Mouse (Mus musculus): ENCODE measurements around the gene Zg16. TPM values are rescaled to one million over a fixed set of nuclear protein-coding genes. Genes with fewer than 3 reads are reported as not detected.

Gene Zg16
- polyA plus RNA-seq, 1 experiment from 2014 or later: not detected

DNA sequence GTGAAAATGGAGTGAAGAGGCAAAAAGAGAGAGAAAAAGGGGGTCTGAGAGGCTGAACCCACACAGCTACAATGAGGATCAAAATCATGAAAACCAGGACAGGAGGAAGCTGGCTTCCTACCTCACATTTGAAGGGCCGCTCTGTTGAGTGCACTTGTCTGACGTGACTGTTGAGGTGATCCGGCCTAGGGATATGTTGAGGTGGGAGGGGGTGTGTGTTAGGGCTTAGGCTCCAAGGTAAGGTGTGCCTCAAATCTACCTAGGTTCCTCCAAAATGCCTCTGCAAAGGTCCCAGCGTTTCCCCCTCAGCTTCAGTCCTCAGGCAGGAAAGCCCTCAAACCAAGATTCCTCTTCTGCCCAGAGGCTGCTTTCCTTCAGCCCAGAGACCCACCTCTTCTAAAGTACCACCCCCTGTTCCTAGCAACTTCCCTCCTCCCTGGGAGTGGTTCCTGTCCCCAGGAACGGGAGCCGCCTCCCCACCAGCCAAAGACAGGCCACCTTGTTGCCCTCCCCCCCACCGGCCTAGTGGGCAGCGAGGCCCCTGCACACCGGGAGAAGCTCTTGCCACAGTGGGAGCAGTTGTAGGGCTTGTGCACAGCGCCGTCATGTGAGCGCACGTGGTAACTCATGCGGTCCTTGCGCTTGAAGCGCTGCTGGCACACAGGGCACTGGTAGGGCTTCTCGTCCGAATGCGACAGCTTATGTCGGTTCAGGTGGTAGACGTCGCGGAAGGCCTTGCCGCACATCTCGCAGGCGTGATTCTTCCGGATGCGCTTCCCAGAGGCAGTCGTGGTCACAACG, 62.2 kb downstream of the Zg16 start:
- ATAC-seq: peak; percentile 18; the same call in 1 of the 2 replicates
- Histone ChIP-seq H3K4me2 (ENCODE audit: low read length) (peak overlapping the region; percentile 95), H3K4me3 (ENCODE audit: low read length) (peak overlapping the region; percentile 91), H3K27ac (ENCODE audit: low read depth, low read length) (peak overlapping the region; percentile 100), H3K27me3 (replicated peaks; ENCODE audit: control insufficient read depth, insufficient read depth, low read length) (no peaks in the 10 kb centered on the region), H3K36me3 (ENCODE audit: control insufficient read depth, insufficient read depth, low read length) (peaks cover 14% of the 10 kb centered on the region; the same call in 1 of the 2 replicates), H3K9ac (ENCODE audit: low read depth, low read length) (peak overlapping the region; percentile 97), H3K9me3 (ENCODE audit: control insufficient read depth, low read length) (no peaks in the 10 kb centered on the region), H3K4me1 (ENCODE audit: control insufficient read depth, insufficient read depth, low read depth, low read length) (peaks cover 44% of the 10 kb centered on the region)
- under 1% methylated on average over 30 of the region's 30 CpGs for WGBS

DNA sequence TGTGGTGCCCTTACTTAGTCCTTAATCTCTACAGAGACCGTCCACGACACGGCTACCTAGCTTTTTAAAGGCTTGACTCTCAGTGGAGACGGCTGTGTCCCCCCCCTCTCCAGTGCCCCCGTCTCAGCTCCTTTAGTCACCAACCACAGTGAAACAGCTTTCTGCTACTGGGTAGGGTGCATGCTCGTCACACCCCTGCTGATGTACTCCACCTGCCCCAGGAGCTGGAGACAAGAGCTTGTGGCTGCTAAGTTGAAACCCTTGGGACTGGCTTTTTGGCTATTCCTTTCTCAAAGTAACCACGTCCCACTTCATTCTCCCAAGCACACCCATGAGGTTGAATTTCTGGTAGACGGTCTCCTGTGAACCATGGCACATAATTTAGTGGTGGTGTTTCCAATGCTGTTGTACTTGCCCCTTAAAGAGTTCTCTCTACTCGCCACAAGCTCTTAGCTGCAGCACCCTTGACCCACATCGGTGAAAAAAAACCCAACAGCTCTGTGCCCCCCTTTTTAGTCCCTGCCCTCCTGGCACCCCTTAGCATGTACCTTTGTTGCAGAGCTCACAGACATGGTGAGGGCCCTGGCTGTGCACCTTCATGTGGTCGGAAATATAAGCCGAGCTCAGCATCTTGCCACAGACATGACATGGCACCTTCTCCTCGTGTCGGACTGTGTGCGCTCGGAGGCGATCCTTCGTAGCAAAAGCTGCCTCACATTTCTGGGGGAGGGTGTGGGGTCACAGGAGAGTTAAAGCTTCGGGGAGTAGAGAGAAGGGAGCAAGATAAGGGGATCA, 63.0 kb downstream of the Zg16 start:
- H3K9ac ChIP-seq (ENCODE audit: low read depth, low read length): peak overlapping the region; percentile 97
- peak overlapping the region; percentile 95 for H3K4me2 ChIP-seq (ENCODE audit: low read length)
- peaks cover 14% of the 10 kb centered on the region; the same call in 1 of the 2 replicates for H3K36me3 ChIP-seq (ENCODE audit: control insufficient read depth, insufficient read depth, low read length)
- peak overlapping the region; percentile 100 for H3K27ac ChIP-seq (ENCODE audit: low read depth, low read length)
- peaks cover 53% of the 10 kb centered on the region for H3K4me1 ChIP-seq (ENCODE audit: control insufficient read depth, insufficient read depth, low read depth, low read length)
- ATAC-seq: no peak
- H3K9me3 ChIP-seq (ENCODE audit: control insufficient read depth, low read length): no peaks in the 10 kb centered on the region
- H3K27me3 ChIP-seq (replicated peaks; ENCODE audit: control insufficient read depth, insufficient read depth, low read length): no peaks in the 10 kb centered on the region
- 16% methylated on average over 19 of the region's 19 CpGs for WGBS
- H3K4me3 ChIP-seq (ENCODE audit: low read length): peak overlapping the region; percentile 91

DNA sequence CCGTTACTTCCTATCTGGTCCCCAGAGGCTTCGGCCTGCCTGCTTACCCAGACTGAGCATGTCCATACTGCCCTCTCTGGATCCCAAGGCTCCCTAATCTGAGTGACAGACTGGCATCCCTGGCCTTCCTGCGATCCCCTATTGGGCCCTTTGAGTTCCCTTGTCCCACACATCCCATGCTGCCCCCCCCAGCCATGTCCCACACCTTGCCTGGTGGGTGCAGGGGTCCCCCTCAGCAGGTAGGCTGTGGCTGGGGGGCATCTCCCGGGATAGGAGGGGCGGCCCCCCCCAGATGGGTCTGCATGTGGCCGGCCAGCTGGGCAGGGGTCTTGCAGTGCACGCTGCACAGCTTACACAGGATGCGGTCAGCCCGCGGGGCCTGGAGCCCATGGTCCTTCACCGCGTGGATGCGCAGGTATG, 63.8 kb downstream of the Zg16 start:
- WGBS: 68% methylated on average over 13 of the region's 13 CpGs
- Histone ChIP-seq H3K4me2 (ENCODE audit: low read length) (peak overlapping the region; percentile 95), H3K9ac (ENCODE audit: low read depth, low read length) (peak overlapping the region; percentile 60), H3K4me3 (ENCODE audit: low read length) (peak overlapping the region; percentile 91), H3K36me3 (ENCODE audit: control insufficient read depth, insufficient read depth, low read length) (peaks cover 14% of the 10 kb centered on the region; the same call in 1 of the 2 replicates), H3K27me3 (replicated peaks; ENCODE audit: control insufficient read depth, insufficient read depth, low read length) (no peaks in the 10 kb centered on the region), H3K4me1 (ENCODE audit: control insufficient read depth, insufficient read depth, low read depth, low read length) (peaks cover 60% of the 10 kb centered on the region), H3K27ac (ENCODE audit: low read depth, low read length) (peak overlapping the region; percentile 27), H3K9me3 (ENCODE audit: control insufficient read depth, low read length) (no peaks in the 10 kb centered on the region)
- ATAC-seq: no peak

DNA sequence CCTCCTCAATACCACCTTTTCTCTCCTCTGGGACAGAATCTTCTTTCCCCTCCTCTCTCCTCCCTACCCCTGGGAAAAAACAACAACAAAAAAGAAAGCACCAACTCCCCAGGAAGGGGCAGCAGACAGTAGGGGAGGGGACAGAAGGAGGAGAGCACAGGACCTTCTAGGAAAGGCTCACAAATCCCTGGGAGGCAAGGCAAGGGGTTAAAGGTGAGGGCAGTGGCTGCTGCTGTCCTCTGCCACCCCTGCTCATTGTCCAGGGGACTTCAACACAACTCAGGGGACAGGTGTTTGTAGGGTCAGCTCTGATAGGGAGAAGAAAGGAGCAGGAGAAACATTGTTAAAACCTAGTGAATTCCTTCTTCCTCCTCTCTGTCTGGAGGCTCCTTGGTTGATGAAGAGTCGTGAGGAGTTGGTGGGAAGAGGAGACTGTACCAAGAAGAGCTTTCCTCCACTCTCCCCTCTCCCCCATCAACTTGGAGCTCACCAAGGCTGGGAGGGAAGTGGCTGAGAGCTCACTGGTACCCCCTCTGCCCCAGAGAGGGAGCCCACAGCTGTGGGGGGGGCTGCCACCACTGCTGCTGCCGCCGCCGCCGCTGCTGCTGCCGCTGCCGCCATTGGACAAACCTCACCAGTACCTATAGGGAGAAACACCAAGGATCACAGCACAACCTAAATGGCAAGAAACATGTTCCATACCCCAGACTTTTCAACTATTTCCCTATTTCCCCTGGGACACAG, 64.4 kb downstream of the Zg16 start:
- no peaks in the 10 kb centered on the region for H3K27me3 ChIP-seq (replicated peaks; ENCODE audit: control insufficient read depth, insufficient read depth, low read length)
- H3K4me3 ChIP-seq (ENCODE audit: low read length): no peak overlapping the region
- ATAC-seq: no peak
- 76% methylated on average over 5 of the region's 7 CpGs for WGBS
- H3K9me3 ChIP-seq (ENCODE audit: control insufficient read depth, low read length): no peaks in the 10 kb centered on the region
- peak overlapping the region; percentile 95 for H3K4me2 ChIP-seq (ENCODE audit: low read length)
- peak overlapping the region; percentile 60 for H3K9ac ChIP-seq (ENCODE audit: low read depth, low read length)
- peak overlapping the region; percentile 27 for H3K27ac ChIP-seq (ENCODE audit: low read depth, low read length)
- peaks cover 14% of the 10 kb centered on the region; the same call in 1 of the 2 replicates for H3K36me3 ChIP-seq (ENCODE audit: control insufficient read depth, insufficient read depth, low read length)
- H3K4me1 ChIP-seq (ENCODE audit: control insufficient read depth, insufficient read depth, low read depth, low read length): peaks cover 60% of the 10 kb centered on the region

DNA sequence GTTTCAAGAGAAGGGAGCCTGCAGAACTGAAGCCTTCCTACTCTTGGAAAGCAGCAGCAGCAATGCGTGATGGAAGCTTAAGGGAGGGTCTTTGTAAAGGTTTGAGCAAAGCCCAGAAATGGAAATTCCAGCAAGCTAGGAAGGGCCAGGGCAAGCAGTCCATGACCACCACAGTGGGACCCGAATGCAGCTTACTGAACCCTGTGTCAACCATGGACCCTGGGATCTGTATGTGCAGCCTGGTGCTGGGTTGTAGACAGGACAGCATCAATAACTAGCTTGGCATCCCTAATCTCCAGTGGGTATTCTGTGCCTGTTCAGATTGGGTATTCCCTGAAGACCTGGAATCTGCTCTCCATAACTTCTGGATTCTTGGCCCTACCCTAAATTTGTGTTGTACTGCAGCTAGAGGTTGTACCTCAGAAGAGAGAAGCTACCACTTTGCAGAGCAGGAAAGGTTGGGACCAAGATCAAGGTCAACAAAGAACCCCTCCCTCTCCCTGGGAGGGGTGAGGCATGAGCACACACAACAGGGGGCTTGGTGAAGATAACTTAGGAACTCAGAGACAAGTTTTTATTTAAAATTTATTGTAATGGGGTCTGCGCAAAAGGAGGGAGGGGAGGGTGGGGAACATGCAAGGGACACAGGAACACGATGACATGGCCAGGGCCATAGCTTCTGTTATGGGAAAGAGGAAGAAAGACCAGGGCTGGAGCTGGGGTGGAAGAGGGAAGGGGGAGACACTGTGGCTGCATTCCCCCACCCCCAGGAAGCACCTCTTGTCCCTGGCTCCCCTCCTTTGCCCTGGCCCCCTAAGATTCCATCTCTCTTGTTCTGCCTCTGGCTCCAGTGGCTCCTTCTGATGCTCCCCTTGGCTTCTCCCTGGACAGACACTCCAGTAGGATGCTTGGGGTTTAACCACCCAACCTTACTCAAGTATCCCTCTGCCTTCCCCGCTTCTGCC, 65.3 kb downstream of the Zg16 start:
- no peak for ATAC-seq
- Histone ChIP-seq H3K27me3 (replicated peaks; ENCODE audit: control insufficient read depth, insufficient read depth, low read length) (no peaks in the 10 kb centered on the region), H3K4me3 (ENCODE audit: low read length) (peak overlapping the region; percentile 59), H3K27ac (ENCODE audit: low read depth, low read length) (peak overlapping the region; percentile 89), H3K9me3 (ENCODE audit: control insufficient read depth, low read length) (no peaks in the 10 kb centered on the region), H3K4me1 (ENCODE audit: control insufficient read depth, insufficient read depth, low read depth, low read length) (peaks cover 60% of the 10 kb centered on the region), H3K4me2 (ENCODE audit: low read length) (peak overlapping the region; percentile 91), H3K9ac (ENCODE audit: low read depth, low read length) (peak overlapping the region; percentile 83), H3K36me3 (ENCODE audit: control insufficient read depth, insufficient read depth, low read length) (peaks cover 14% of the 10 kb centered on the region; the same call in 1 of the 2 replicates)
- 40% methylated on average over 5 of the region's 5 CpGs for WGBS

DNA sequence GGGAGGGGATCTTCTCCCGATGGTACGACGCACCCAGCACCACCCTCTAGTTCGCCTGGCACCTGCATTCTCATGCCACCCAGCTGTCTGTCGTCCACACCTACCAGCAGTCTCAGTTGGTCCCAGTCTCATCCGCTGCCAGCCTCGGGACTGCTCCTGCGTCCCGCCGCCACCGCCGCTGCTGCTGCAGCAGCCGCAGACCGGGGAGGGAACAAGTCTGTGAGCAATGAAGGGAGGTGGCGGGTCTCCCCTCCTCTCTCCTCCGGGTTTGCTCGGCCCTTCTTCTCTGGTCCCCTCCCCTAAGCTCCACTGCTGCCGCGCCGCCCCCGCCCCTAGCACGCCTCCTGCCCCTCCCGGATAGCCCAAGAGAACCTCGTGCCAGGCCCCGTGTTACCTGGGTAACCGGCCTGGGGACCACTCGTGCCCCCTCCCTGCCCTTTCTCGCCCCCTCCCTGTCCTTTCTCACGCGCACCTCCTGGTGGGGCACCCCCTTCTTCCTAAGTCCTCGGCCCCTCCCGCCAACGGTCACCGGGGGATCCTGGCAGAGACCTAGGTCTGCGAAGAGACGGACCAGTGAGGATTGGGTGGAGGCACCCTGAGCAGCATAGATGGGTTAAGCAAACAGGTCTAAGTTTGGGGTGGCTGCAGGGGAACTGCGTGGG, 66.1 kb downstream of the Zg16 start, which contains the start of the genes Gm42742 and Prrt2:
Gene Gm42742, minus strand, starts transcription at position 197 of the 662 bp plus-strand sequence.
Gene Prrt2, minus strand, starts transcription at position 311 of the 662 bp plus-strand sequence.
- peak within 1 kb of the TSS; percentile 89 for H3K27ac ChIP-seq (ENCODE audit: low read depth, low read length)
- H3K9me3 ChIP-seq (ENCODE audit: control insufficient read depth, low read length): no peaks in the 10 kb centered on the region
- peak within 1 kb of the TSS; percentile 83 for H3K9ac ChIP-seq (ENCODE audit: low read depth, low read length)
- no peaks in the 10 kb centered on the region for H3K27me3 ChIP-seq (replicated peaks; ENCODE audit: control insufficient read depth, insufficient read depth, low read length)
- H3K36me3 ChIP-seq (ENCODE audit: control insufficient read depth, insufficient read depth, low read length): peaks cover 14% of the 10 kb centered on the region; the same call in 1 of the 2 replicates
- H3K4me2 ChIP-seq (ENCODE audit: low read length): peak within 1 kb of the TSS; percentile 91
- 1% methylated on average over 36 of the region's 37 CpGs for WGBS
- ATAC-seq: peak; percentile 25
- peak within 1 kb of the TSS; percentile 59 for H3K4me3 ChIP-seq (ENCODE audit: low read length)
- H3K4me1 ChIP-seq (ENCODE audit: control insufficient read depth, insufficient read depth, low read depth, low read length): peaks cover 62% of the 10 kb centered on the region

DNA sequence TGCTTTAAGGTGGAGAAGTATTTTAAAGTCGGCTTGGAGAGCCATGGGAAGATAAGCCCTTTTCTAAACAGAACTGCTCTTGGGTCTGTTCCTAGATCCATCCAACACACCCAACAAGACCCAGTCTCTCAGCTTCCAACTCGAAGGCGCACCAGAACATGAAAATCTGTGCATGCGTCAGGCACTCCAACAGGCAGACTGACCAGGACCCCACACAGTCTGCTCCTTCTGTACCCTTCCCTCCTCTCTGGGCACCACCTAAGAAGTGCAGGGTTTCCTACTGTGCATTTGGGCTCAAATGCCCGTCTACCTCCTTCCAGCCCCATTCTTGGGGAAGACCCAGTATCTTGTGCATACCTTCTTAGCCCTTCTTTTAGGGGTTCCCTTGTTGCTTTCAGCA, 66.6 kb downstream of the Zg16 start:
- H3K27me3 ChIP-seq (replicated peaks; ENCODE audit: control insufficient read depth, insufficient read depth, low read length): no peaks in the 10 kb centered on the region
- H3K9ac ChIP-seq (ENCODE audit: low read depth, low read length): peak overlapping the region; percentile 83
- H3K27ac ChIP-seq (ENCODE audit: low read depth, low read length): peak overlapping the region; percentile 89
- H3K9me3 ChIP-seq (ENCODE audit: control insufficient read depth, low read length): no peaks in the 10 kb centered on the region
- H3K4me1 ChIP-seq (ENCODE audit: control insufficient read depth, insufficient read depth, low read depth, low read length): peaks cover 67% of the 10 kb centered on the region
- peaks cover 14% of the 10 kb centered on the region; the same call in 1 of the 2 replicates for H3K36me3 ChIP-seq (ENCODE audit: control insufficient read depth, insufficient read depth, low read length)
- peak overlapping the region; percentile 91 for H3K4me2 ChIP-seq (ENCODE audit: low read length)
- ATAC-seq: no peak
- 22% methylated on average over 5 of the region's 5 CpGs for WGBS
- H3K4me3 ChIP-seq (ENCODE audit: low read length): peak overlapping the region; percentile 59

Measured in hindbrain, embryonic 16.5 days (tissue).